Comparison of ENCODE assay signal across 15 mouse cellular contexts in the genomic region with DNA sequence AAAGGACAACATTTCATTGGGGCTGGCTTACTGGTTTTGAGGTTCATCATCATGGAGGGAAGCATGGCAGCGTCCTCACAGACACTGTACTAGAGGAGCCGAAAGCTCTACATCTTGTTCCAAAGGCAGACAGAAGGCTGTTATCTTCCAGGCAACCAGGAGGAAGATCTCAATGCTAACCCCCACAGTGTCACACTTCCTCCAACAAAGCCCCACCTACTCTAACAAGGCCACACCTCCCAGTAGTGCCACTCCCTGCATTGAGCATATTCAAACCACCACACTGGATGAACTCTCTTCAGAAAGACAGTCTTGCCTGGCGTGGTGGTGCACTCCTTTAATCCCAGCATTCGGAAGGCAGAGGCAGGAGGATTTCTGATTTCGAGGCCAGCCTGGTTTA. TPM values are rescaled to one million over a fixed set of nuclear protein-coding genes. Genes with fewer than 3 reads are reported as not detected.
DNase-seq lines count a peak whose midpoint lies in the region; ATAC-seq and TF ChIP-seq lines count a peak whose summit lies in the region.
"Had no signal": no experiment of that assay in that cellular context is flagged by ENCODE, and none has a peak within 500 bp of the region (broad histone marks: within the 10 kb centered on the region; RNA-seq: fewer than 3 reads in every experiment).

No protein-coding gene starts in this region.

- WGBS in spleen, adult 2 months: 70% methylated on average over 5 of the region's 5 CpGs
- 95% methylated on average over 5 of the region's 5 CpGs for WGBS in hindbrain, embryonic 16.5 days

- peak; percentile 70 to 71 for DNase-seq in B cell, adult 2 months
- DNase-seq in MEL-GATA-1-ER (ENCODE audit: extremely low read depth, low read depth) (peak; percentile 81), liver (peak; percentile 73), MN1 (ENCODE audit: low spot score) (no peak)
- DNase-seq in spleen, adult 2 months (ENCODE audit: low read depth in 1 of 2, low spot score in 2 of 2): peak; percentile 46 to 50
- DNase-seq in right cerebral cortex, adult 18-20 months: no peak
- no peak for DNase-seq in kidney, postnatal 25 days
- DNase-seq: forebrain, postnatal 0 days; heart, adult 2 months; kidney, postnatal 4 days had no signal

- H3K27me3 ChIP-seq in spleen, adult 2 months (ENCODE audit: control insufficient read depth, insufficient read depth, low read length): no peaks in the 10 kb centered on the region
- no peaks in the 10 kb centered on the region for H3K27me3 ChIP-seq in hindbrain, embryonic 16.5 days (replicated peaks; ENCODE audit: control insufficient read depth, insufficient read depth, low read length)
- H3K27me3 ChIP-seq: limb, embryonic 13.5 days; neural tube, embryonic 13.5 days had no signal

- H3K4me3 ChIP-seq in spleen, adult 2 months (ENCODE audit: extremely low read depth, insufficient read depth, insufficient read length): no peak overlapping the region
- H3K4me3 ChIP-seq in hindbrain, embryonic 16.5 days (ENCODE audit: low read length): no peak overlapping the region
- H3K4me3 ChIP-seq: heart, adult 2 months; limb, embryonic 13.5 days; midbrain, embryonic 10.5 days; neural tube, embryonic 13.5 days had no signal

- H3K9ac ChIP-seq in hindbrain, embryonic 16.5 days (ENCODE audit: low read depth, low read length): no peak overlapping the region
- H3K9ac ChIP-seq: forebrain, postnatal 0 days; limb, embryonic 13.5 days; neural tube, embryonic 13.5 days had no signal

- H3K27ac ChIP-seq in spleen, adult 2 months (ENCODE audit: insufficient read depth, low read length): peak overlapping the region; percentile 26
- H3K27ac ChIP-seq in hindbrain, embryonic 16.5 days (ENCODE audit: low read depth, low read length): no peak overlapping the region
- H3K27ac ChIP-seq: heart, adult 2 months; limb, embryonic 13.5 days; midbrain, embryonic 10.5 days; neural tube, embryonic 13.5 days had no signal

- H3K36me3 ChIP-seq in spleen, adult 2 months (ENCODE audit: control insufficient read depth, insufficient read depth, low read length): no peaks in the 10 kb centered on the region
- H3K36me3 ChIP-seq in hindbrain, embryonic 16.5 days (ENCODE audit: control insufficient read depth, insufficient read depth, low read length): no peaks in the 10 kb centered on the region
- H3K36me3 ChIP-seq: G1E; limb, embryonic 13.5 days; midbrain, embryonic 10.5 days; neural tube, embryonic 13.5 days had no signal

- no peak for TF ChIP-seq CTCF in spleen, adult 2 months (IDR thresholded peaks at IDR 0.05; ENCODE audit: extremely low read depth, insufficient read depth, insufficient read length, insufficient replicate concordance)

- TF ChIP-seq POLR2A in spleen, adult 2 months (IDR thresholded peaks at IDR 0.05; ENCODE audit: low read depth, low read length): no peak

- ATAC-seq in hindbrain, embryonic 16.5 days: no peak
- ATAC-seq: forebrain, postnatal 0 days had no signal

- H3K4me1 ChIP-seq in spleen, adult 2 months (ENCODE audit: control insufficient read depth, insufficient read depth, insufficient read length): peaks cover 14% of the 10 kb centered on the region; the same call in 1 of the 2 replicates
- no peaks in the 10 kb centered on the region for H3K4me1 ChIP-seq in hindbrain, embryonic 16.5 days (ENCODE audit: control insufficient read depth, insufficient read depth, low read depth, low read length)
- H3K4me1 ChIP-seq: limb, embryonic 13.5 days; midbrain, embryonic 10.5 days; neural tube, embryonic 13.5 days had no signal

- H3K9me3 ChIP-seq in hindbrain, embryonic 16.5 days (ENCODE audit: control insufficient read depth, low read length): no peaks in the 10 kb centered on the region
- H3K9me3 ChIP-seq: G1E; limb, embryonic 13.5 days; midbrain, embryonic 10.5 days; neural tube, embryonic 13.5 days had no signal

- no peak overlapping the region for H3K4me2 ChIP-seq in hindbrain, embryonic 16.5 days (ENCODE audit: low read length)
- H3K4me2 ChIP-seq: limb, embryonic 13.5 days; neural tube, embryonic 13.5 days had no signal

RNA-seq across cellular contexts. Expression of a gene that starts 7.2 kb away (rescaled TPM):
- 119 and 243 TPM in 2 replicates for polyA plus RNA-seq in spleen, adult 2 months (2012; rRNA removed)
- polyA plus RNA-seq in hindbrain, embryonic 16.5 days (2015; fragmentation: Nextera tagmentation; extraction: Ambion mirVana): 85.4 and 88.0 TPM in 2 replicates

Comparison
In these comparisons a context has a peak if more than half of its experiments do, and no peak if none do; other contexts are left out.
1. DNase-seq: peak in B cell, adult 2 months (2 of 2), MEL-GATA-1-ER (single experiment), liver (single experiment) and spleen, adult 2 months (2 of 2); none in right cerebral cortex, adult 18-20 months (single experiment), kidney, postnatal 25 days (0 of 2) and MN1 (single experiment).